Mouse (Mus musculus): ENCODE results near the gene Taok3. TPM values are rescaled to one million over a fixed set of nuclear protein-coding genes. Genes with fewer than 3 reads are reported as not detected.

Taok3 gene
- polyA plus RNA-seq, 1 experiment from 2014 or later: 16.4 TPM

- H3K27ac ChIP-seq: no peak overlapping the region
- WGBS: 91% methylated on average over 5 of the region's 5 CpGs
- DNase-seq (ENCODE audit: low spot score): no peak
- H3K36me3 ChIP-seq: no peaks in the 10 kb centered on the region
- no peak overlapping the region for H3K4me3 ChIP-seq
- no peaks in the 10 kb centered on the region for H3K27me3 ChIP-seq (ENCODE audit: insufficient read depth, poor library complexity, severe bottlenecking)
- 0 out of 2 replicates have a peak, but pooled peaks cover 4% of the 10 kb centered on the region for H3K9me3 ChIP-seq
- peaks cover 14% of the 10 kb centered on the region for H3K4me1 ChIP-seq (replicated peaks)
These were observed 185.8 kb downstream of the Taok3 start for GRCm38 (mm10) chr5:117305754-117306153.

GRCm38 (mm10) chr5:117306826-117307225 is 186.9 kb downstream of the Taok3 start:
- H3K36me3 ChIP-seq: no peaks in the 10 kb centered on the region
- H3K4me3 ChIP-seq: no peak overlapping the region
- H3K9me3 ChIP-seq: 0 out of 2 replicates have a peak, but pooled peaks cover 4% of the 10 kb centered on the region
- peaks cover 14% of the 10 kb centered on the region for H3K4me1 ChIP-seq (replicated peaks)
- WGBS: 96% methylated on average over 2 of the region's 2 CpGs
- no peaks in the 10 kb centered on the region for H3K27me3 ChIP-seq (ENCODE audit: insufficient read depth, poor library complexity, severe bottlenecking)
- DNase-seq (ENCODE audit: low spot score): no peak
- no peak overlapping the region for H3K27ac ChIP-seq

- peak; percentile 61 for DNase-seq (ENCODE audit: low spot score)
- Histone ChIP-seq H3K36me3 (no peaks in the 10 kb centered on the region), H3K27me3 (ENCODE audit: insufficient read depth, poor library complexity, severe bottlenecking) (no peaks in the 10 kb centered on the region), H3K9me3 (0 out of 2 replicates have a peak, but pooled peaks cover 4% of the 10 kb centered on the region), H3K4me3 (no peak overlapping the region), H3K4me1 (replicated peaks) (peaks cover 14% of the 10 kb centered on the region), H3K27ac (no peak overlapping the region)
- WGBS: 38% methylated on average over 11 of the region's 11 CpGs
These were observed 187.8 kb downstream of the Taok3 start for GRCm38 (mm10) chr5:117307699-117308098.

- no peak overlapping the region for H3K27ac ChIP-seq
- peaks cover 47% of the 10 kb centered on the region for H3K27me3 ChIP-seq (ENCODE audit: insufficient read depth, poor library complexity, severe bottlenecking)
- H3K4me3 ChIP-seq: peak overlapping the region; percentile 36
- H3K9me3 ChIP-seq: no peaks in the 10 kb centered on the region
- 25% methylated on average over 14 of the region's 14 CpGs for WGBS
- peak; percentile 23 for DNase-seq (ENCODE audit: low spot score)
- H3K36me3 ChIP-seq: no peaks in the 10 kb centered on the region
- peaks cover 27% of the 10 kb centered on the region for H3K4me1 ChIP-seq (replicated peaks)
These were observed 193.5 kb downstream of the Taok3 start for GRCm38 (mm10) chr5:117313420-117313819.

GRCm38 (mm10) chr5:117313909-117314308 is 194.0 kb downstream of the Taok3 start:
- peak overlapping the region; percentile 36 for H3K4me3 ChIP-seq
- 36% methylated on average over 10 of the region's 10 CpGs for WGBS
- H3K27ac ChIP-seq: no peak overlapping the region
- peaks cover 49% of the 10 kb centered on the region for H3K27me3 ChIP-seq (ENCODE audit: insufficient read depth, poor library complexity, severe bottlenecking)
- no peaks in the 10 kb centered on the region for H3K9me3 ChIP-seq
- H3K36me3 ChIP-seq: no peaks in the 10 kb centered on the region
- DNase-seq (ENCODE audit: low spot score): no peak
- H3K4me1 ChIP-seq (replicated peaks): peaks cover 31% of the 10 kb centered on the region

- peak overlapping the region; percentile 74 for H3K27ac ChIP-seq
- 17% methylated on average over 9 of the region's 9 CpGs for WGBS
- no peaks in the 10 kb centered on the region for H3K36me3 ChIP-seq
- H3K9me3 ChIP-seq: no peaks in the 10 kb centered on the region
- peak; percentile 22 for DNase-seq (ENCODE audit: low spot score)
- H3K27me3 ChIP-seq (ENCODE audit: insufficient read depth, poor library complexity, severe bottlenecking): peaks cover 57% of the 10 kb centered on the region
- H3K4me1 ChIP-seq (replicated peaks): peaks cover 40% of the 10 kb centered on the region
- peak overlapping the region; percentile 7; the same call in 1 of the 2 replicates for H3K4me3 ChIP-seq
These were observed 194.9 kb downstream of the Taok3 start for GRCm38 (mm10) chr5:117314587-117315428.

GRCm38 (mm10) chr5:117318741-117319629 is 199.1 kb downstream of the Taok3 start, which contains the start of gene Vsig10:
Gene Vsig10 (plus strand): TSS chr5:117319083.
- Histone ChIP-seq H3K27me3 (ENCODE audit: insufficient read depth, poor library complexity, severe bottlenecking) (peaks cover 73% of the 10 kb centered on the region), H3K27ac (peak within 1 kb of the TSS; percentile 89)
- WGBS: under 1% methylated on average over 81 of the region's 81 CpGs

GRCm38 (mm10) chr5:117323751-117324150 is 203.8 kb downstream of the Taok3 start:
- H3K27me3 ChIP-seq (ENCODE audit: insufficient read depth, poor library complexity, severe bottlenecking): peaks cover 28% of the 10 kb centered on the region
- peaks cover 12% of the 10 kb centered on the region for H3K4me1 ChIP-seq (replicated peaks)
- no peak overlapping the region for H3K4me3 ChIP-seq
- DNase-seq (ENCODE audit: low spot score): no peak
- no peaks in the 10 kb centered on the region for H3K36me3 ChIP-seq
- no peak overlapping the region for H3K27ac ChIP-seq
- 81% methylated on average over 9 of the region's 9 CpGs for WGBS
- peaks cover 4% of the 10 kb centered on the region; the same call in 1 of the 2 replicates for H3K9me3 ChIP-seq

More at GRCm38 (mm10) chr5:117318741-117319629, 199.1 kb downstream of the Taok3 start, which contains the start of gene Vsig10:
- peak; percentile 76 for DNase-seq (ENCODE audit: low spot score)
- peaks cover 33% of the 10 kb centered on the region for H3K4me1 ChIP-seq (replicated peaks)
- H3K9me3 ChIP-seq: peaks cover 4% of the 10 kb centered on the region; the same call in 1 of the 2 replicates
- peak within 1 kb of the TSS; percentile 85 for H3K4me3 ChIP-seq
- H3K36me3 ChIP-seq: no peaks in the 10 kb centered on the region

Other genes starting within 250 kb of the Taok3 start
- gene Suds3, start 4.0 kb upstream of the Taok3 start, polyA plus RNA-seq (2016; fragmentation: Nextera tagmentation; extraction: Ambion mirVana): 79.1 and 90.4 TPM in 2 replicates
- 928 and 949 TPM in 2 replicates for gene Pebp1, start 167.5 kb downstream of the Taok3 start, polyA plus RNA-seq (2016; fragmentation: Nextera tagmentation; extraction: Ambion mirVana)
- gene Vsig10, start 199.0 kb downstream of the Taok3 start, polyA plus RNA-seq (2016; fragmentation: Nextera tagmentation; extraction: Ambion mirVana): 1.8 and 3.4 TPM in 2 replicates
- 56.9 and 86.8 TPM in 2 replicates for gene Wsb2, start 237.2 kb downstream of the Taok3 start, polyA plus RNA-seq (2016; fragmentation: Nextera tagmentation; extraction: Ambion mirVana)

Data from hindbrain, embryonic 10.5 days (tissue).